Mouse (Mus musculus): ENCODE data around the gene Efhd1.

DNA sequence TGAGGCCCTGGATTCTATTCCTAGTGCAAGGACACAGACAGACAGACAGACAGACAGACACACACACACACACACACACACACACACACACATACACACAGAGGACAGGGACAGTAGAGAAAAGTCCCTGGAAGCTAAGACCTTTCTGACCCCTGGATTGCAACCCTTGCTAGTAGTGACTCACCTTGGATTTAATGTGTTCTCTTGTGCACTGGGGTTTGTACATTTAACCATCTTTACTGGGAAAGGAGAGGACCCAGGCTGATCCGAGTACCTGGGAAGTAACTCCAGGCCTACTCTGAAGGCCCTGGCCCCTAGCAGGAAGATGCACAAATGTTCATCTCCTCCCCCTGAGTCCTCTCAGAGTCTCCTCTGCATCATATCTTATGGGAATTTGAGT, 7.4 kb downstream of the Efhd1 start:
- no peak for TF ChIP-seq CTCF (IDR thresholded peaks at IDR 0.05; ENCODE audit: insufficient read depth, low read length)
- no peak for TF ChIP-seq POLR2A (IDR thresholded peaks at IDR 0.05; ENCODE audit: borderline replicate concordance, extremely low read depth, low read depth, low read length)

Measured in lung, adult 2 months (tissue).